Mouse (Mus musculus) brown adipose tissue, adult 24 weeks (tissue): ENCODE results near the gene Commd3. TPM values are rescaled to one million over a fixed set of nuclear protein-coding genes. Genes with fewer than 3 reads are reported as not detected.
A peak's percentile ranks its signal among the peaks of the same experiment; 100 is the strongest.

Experiments used
- H3K27ac ChIP-seq: fragments of 200-500 bp; replicated peaks from 2 replicates; pipeline ENCODE4 v1.5.1; 2012; ENCODE audit warnings: low read depth, mild to moderate bottlenecking, low read length
- H3K4me1 ChIP-seq: fragments of 200-500 bp; 2 replicates; pipeline ENCODE4 v1.6.1; 2012; ENCODE audit warnings: low read length, mixed read lengths; ENCODE audit not compliant: control insufficient read depth, insufficient read depth, insufficient read length
- H3K4me3 ChIP-seq: fragments of 200-500 bp; 2 replicates; pipeline ENCODE4 v1.5.1; 2012; ENCODE audit warnings: low read depth, mild to moderate bottlenecking, low read length, moderate library complexity; ENCODE audit not compliant: insufficient read depth
- polyA plus RNA-seq: library from polyadenylated mRNA; stranded (reverse); fragments of >200 nt; gene quantifications from 2 replicates; pipeline ENCODE4 v1.2.4, GENCODE M21; 2012; ENCODE audit not compliant: missing spikeins, insufficient read depth, insufficient read length

The Commd3 gene
- polyA plus RNA-seq, result 194 and 268 TPM in 2 replicates

GRCm38 (mm10) chr2:18672133-18672765 lies at the start of gene Commd3:
Gene Commd3 (plus strand): TSS chr2:18672384.
- Histone ChIP-seq H3K4me1 (peaks cover 3% of the 10 kb centered on the region; the same call in 1 of the 2 replicates), H3K27ac (peak within 1 kb of the TSS; percentile 86), H3K4me3 (peak within 1 kb of the TSS; percentile 95)

- no peak overlapping the region for H3K4me3 ChIP-seq
- no peak overlapping the region for H3K27ac ChIP-seq
- H3K4me1 ChIP-seq, result no peaks in the 10 kb centered on the region
These were observed 49.0 kb upstream of the Commd3 start for GRCm38 (mm10) chr2:18623219-18623618.

GRCm38 (mm10) chr2:18630547-18630946 lies 41.6 kb upstream of the Commd3 start:
- Histone ChIP-seq H3K4me3 (no peak overlapping the region), H3K27ac (no peak overlapping the region), H3K4me1 (no peaks in the 10 kb centered on the region)

GRCm38 (mm10) chr2:18635052-18635451 lies 37.1 kb upstream of the Commd3 start:
- H3K4me1 ChIP-seq, result no peaks in the 10 kb centered on the region
- no peak overlapping the region for H3K4me3 ChIP-seq
- H3K27ac ChIP-seq, result no peak overlapping the region

DNA sequence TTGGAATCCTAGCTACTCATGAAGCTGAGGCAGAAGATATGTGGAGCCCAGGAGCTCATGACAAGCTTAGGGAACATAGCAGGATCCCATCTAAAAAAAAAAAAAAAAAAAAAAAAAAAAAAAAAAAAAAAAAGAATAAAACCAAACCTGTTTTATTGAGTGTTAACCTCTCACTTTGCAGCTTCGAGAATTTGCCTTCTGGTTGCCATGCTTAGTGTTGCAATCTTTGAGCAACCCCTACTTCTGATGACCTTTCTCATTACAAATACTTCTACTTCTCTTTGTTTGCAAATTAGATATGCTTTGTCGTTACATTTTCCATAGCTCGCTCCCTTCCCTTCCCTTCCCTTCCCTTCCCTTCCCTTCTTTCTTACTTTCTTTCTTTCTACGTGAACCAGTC lies 23.6 kb upstream of the Commd3 start:
- H3K4me3 ChIP-seq, result no peak overlapping the region
- H3K4me1 ChIP-seq, result no peaks in the 10 kb centered on the region
- no peak overlapping the region for H3K27ac ChIP-seq

- Histone ChIP-seq H3K4me3 (no peak overlapping the region), H3K27ac (no peak overlapping the region), H3K4me1 (no peaks in the 10 kb centered on the region)
These were observed 17.4 kb upstream of the Commd3 start for GRCm38 (mm10) chr2:18654821-18655220.

GRCm38 (mm10) chr2:18664003-18664402 lies 8.2 kb upstream of the Commd3 start:
- Histone ChIP-seq H3K4me3 (no peak overlapping the region), H3K27ac (no peak overlapping the region), H3K4me1 (no peaks in the 10 kb centered on the region)

- Histone ChIP-seq H3K4me3 (no peak overlapping the region), H3K4me1 (peaks cover 3% of the 10 kb centered on the region; the same call in 1 of the 2 replicates), H3K27ac (no peak overlapping the region)
These were observed 1.1 kb upstream of the Commd3 start for GRCm38 (mm10) chr2:18671041-18671440.

DNA sequence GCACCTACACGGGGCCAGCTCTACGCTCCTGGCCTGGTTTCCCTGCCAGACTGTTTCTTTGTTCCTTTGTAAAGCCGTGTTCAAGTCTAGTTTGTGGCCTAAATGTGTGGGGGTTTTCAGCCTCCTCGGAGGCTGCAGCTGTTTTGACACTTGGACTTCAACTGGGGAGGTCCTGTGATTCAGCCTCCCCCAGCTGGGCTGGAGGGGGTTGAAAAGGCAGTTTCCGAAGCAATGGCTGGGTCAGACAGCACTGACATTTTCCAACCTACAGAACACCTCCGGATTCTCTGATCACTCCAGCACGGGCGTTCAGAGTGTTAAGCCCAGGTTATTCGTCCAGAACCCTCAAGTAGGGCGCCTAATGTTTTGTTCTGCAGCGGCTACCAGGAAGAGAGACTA lies 581 bp downstream of the Commd3 start:
- peaks cover 3% of the 10 kb centered on the region; the same call in 1 of the 2 replicates for H3K4me1 ChIP-seq
- peak overlapping the region; percentile 95 for H3K4me3 ChIP-seq
- H3K27ac ChIP-seq, result peak overlapping the region; percentile 86

- no peak overlapping the region for H3K27ac ChIP-seq
- H3K4me3 ChIP-seq, result no peak overlapping the region
- H3K4me1 ChIP-seq, result peaks cover 8% of the 10 kb centered on the region
These were observed 1.6 kb downstream of the Commd3 start for GRCm38 (mm10) chr2:18673766-18674165.

- H3K4me3 ChIP-seq, result no peak overlapping the region
- H3K27ac ChIP-seq, result no peak overlapping the region
- peaks cover 8% of the 10 kb centered on the region for H3K4me1 ChIP-seq
These were observed 2.2 kb downstream of the Commd3 start for GRCm38 (mm10) chr2:18674193-18674902.

DNA sequence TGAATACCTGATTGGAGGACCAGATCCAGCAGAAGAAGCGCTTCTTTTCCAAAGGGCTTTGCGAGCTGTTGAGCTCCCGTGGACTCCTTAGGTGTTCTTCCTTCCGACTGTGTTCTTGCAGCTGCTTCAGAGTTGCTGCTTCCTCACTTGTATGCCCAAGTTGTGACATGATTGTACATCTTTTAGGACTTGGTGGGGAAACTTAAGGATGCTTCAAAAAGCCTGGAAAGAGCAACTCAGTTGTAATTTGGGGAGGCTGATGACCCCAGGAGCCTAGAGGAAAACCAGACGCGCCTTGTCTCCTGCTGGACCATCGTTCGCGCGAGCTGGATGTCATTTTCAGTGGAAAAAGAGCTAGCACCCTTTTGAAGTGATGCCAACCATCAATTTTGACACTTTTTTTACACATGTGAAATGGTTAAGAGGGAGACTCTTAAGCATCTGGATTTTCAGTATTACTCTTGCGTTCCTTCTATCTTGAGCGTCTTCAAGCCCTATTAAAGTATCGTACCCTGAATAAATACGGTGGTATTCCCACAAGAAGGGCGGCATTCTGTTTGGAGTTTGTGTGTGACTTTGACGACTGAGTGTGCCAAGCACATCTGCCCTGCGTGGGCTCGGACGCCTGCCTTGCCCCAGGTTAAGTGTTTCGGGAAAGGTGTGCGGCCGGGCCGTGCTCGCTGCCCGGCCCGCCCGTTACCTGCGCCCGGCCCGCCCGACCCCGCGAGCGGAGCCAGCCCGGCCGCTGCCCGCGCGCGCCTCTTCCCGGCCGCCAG lies 3.7 kb downstream of the Commd3 start:
- peaks cover 8% of the 10 kb centered on the region for H3K4me1 ChIP-seq
- H3K27ac ChIP-seq, result peak overlapping the region; percentile 86
- H3K4me3 ChIP-seq, result peak overlapping the region; percentile 80

DNA sequence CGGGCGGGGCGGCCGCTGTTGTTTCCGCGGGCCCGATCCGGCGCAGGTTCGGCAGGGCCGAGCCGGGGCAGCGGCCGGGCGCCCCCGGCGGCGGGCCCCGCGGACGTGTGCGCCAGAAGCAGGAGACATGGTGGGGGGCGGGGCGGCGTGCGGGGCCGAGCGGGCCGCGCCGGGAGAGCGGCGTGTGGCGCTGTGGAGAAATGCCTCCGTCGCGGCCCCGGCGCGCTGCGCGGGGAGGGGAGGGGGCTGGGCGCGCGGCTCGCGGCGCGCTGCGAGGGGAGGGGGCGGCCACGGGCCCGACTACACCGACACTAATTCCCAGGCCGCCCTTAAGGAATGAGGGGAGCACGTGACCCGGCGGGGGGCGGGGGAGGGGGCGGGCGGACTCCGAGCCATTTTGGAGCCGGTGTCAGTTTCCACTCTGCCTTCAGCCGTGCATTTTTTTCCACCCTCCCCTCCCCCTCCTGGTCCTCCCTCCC lies 4.3 kb downstream of the Commd3 start:
- no peak overlapping the region for H3K27ac ChIP-seq
- peaks cover 8% of the 10 kb centered on the region for H3K4me1 ChIP-seq
- H3K4me3 ChIP-seq, result peak overlapping the region; percentile 80

DNA sequence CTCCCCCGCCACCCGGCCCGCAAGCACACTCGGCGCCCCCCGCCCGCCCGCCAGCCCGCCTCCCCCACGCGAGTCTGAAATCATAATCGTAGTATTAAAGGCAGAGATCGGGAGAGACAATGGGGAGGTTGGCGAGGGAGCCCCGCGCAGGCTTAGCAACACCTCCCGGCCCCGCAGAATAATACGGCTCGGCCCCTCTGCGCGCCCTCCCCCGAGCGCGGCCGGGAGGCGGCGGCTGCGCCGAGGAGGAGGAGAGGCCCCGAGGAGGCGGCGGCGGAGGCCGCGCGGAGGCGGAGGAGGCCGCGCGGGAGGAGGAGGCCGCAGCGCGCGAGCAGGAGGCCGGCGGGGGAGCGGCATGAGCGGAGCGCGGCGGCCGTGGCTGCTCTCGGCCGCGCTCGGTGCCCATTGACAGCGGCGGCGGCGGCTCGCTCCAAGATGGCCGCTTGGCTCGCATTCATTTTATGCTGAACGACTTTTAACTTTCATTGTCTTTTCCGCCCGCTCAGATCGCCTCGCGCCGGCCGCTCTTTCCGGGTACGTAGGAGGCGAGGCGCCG lies 4.8 kb downstream of the Commd3 start, which contains the start of gene Bmi1:
TSS of gene Bmi1 (plus strand) at position 83 of the 556 bp plus-strand sequence.
- peak within 1 kb of the TSS; percentile 99 for H3K4me3 ChIP-seq
- peak within 1 kb of the TSS; percentile 93 for H3K27ac ChIP-seq
- peaks cover 8% of the 10 kb centered on the region for H3K4me1 ChIP-seq
